Mouse (Mus musculus) gonadal fat pad, adult 2 months (tissue): ENCODE data around the gene Bsg. TPM values are rescaled to one million over a fixed set of nuclear protein-coding genes. Genes with fewer than 3 reads are reported as not detected.

Source experiments
- DNase-seq: peaks from one replicate; pipeline ENCODE4 v3.0.0-alpha.2; 2012; ENCODE audit warnings: low read depth
- polyA plus RNA-seq: library from polyadenylated mRNA; depleted of rRNA; stranded (reverse); fragments of >200 nt; gene quantifications from 2 replicates; pipeline ENCODE4 v1.2.3, GENCODE M21; 2012; rRNA removed

Bsg gene
- polyA plus RNA-seq, result 595 and 686 TPM in 2 replicates

DNA sequence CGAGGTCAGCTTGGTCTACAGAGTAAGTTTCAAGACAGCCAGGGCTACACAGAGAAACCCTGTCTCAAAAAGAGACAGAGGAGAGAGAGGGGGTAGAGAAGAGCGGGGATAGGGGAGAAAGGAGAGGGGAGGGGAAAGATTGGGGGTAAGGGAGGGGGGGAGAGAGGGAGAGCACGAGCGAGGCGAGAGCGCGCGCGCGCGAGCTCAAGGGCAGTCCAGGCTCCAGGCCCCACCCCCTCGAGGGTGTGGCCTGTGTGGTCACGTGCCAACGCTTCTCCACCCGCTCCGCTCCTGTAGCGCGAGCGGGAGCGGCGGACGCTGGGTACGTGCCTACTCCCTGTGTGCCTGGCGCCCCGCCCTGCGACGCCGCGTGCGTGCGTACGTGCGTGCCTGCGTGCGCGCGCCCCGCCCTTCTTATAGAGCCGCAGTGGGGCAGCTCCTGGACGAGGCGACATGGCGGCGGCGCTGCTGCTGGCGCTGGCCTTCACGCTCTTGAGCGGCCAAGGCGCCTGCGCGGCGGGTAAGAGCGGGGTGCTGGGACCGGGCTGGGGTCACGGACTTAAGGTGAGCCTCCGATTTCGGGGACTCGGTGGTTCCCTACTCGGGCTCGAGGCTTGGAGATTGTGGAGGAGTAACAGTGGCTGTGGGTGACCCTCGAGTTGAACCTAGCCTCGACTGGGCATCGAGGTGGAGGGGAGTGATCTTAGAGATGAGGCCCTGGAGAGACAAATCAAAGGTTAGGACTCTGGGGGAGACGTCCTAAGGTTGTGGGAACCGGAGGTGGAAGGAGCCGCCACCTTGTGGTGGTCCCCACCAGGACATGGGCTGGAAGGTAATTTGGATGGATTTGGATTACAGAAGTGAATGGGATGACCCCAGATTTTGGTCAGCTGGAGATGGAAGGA is at the start of gene Bsg:
TSS of gene Bsg (plus strand) at position 427 of the 905 bp plus-strand sequence.
- DNase-seq, result no peak

GRCm38 (mm10) chr10:79654946-79655395 is 49.3 kb upstream of the Bsg start:
- no peak for DNase-seq

DNA sequence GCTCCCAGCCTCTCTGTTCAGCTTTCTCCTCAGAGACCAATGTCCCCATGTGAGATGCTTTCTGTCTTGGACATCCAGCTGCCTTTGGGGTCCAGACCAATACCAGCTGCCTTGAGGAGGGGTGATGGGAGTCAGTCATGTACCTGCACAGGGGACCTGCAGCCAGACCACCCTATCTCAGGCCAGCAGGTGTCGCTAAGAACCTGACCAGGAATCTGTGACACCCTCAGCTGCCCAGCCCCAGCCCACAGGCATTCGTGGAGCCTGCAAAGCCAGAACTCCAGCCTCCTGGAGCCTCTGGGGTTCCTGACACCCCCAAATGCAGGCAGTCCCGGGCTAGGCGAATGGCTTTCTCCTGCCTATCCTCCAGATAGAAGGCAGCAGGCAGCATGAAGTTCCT is 45.5 kb upstream of the Bsg start:
- DNase-seq, result no peak

- DNase-seq, result no peak
These were observed 44.0 kb upstream of the Bsg start for GRCm38 (mm10) chr10:79660298-79660697.

- no peak for DNase-seq
These were observed 42.4 kb upstream of the Bsg start for GRCm38 (mm10) chr10:79661861-79662260.

GRCm38 (mm10) chr10:79664131-79664665 is 40.1 kb upstream of the Bsg start, which contains the start of gene Madcam1:
Gene Madcam1 (plus strand): TSS chr10:79664559.
- no peak for DNase-seq

- no peak for DNase-seq
These were observed 39.2 kb upstream of the Bsg start for GRCm38 (mm10) chr10:79665051-79665450.

- DNase-seq, result no peak
These were observed 37.8 kb upstream of the Bsg start for GRCm38 (mm10) chr10:79666493-79666892.

DNA sequence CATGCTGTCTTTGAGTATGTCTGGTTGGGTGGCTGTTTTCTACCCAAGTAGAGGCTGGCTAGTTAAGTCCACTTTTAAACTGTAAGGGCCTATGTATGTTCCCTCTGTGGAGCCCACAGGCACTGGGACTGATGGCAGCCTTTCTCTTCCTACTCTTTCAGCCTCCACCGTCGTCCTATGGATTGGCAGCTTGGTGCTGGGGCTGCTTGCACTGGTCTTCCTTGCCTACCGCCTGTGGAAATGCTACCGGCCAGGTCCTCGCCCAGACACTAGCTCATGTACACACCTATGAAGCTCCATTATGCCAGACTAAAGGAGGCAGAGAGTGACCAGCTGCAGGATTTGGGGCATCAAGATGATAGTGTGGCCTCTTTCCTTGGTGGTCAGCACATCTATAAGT is 36.2 kb upstream of the Bsg start:
- DNase-seq, result no peak

DNA sequence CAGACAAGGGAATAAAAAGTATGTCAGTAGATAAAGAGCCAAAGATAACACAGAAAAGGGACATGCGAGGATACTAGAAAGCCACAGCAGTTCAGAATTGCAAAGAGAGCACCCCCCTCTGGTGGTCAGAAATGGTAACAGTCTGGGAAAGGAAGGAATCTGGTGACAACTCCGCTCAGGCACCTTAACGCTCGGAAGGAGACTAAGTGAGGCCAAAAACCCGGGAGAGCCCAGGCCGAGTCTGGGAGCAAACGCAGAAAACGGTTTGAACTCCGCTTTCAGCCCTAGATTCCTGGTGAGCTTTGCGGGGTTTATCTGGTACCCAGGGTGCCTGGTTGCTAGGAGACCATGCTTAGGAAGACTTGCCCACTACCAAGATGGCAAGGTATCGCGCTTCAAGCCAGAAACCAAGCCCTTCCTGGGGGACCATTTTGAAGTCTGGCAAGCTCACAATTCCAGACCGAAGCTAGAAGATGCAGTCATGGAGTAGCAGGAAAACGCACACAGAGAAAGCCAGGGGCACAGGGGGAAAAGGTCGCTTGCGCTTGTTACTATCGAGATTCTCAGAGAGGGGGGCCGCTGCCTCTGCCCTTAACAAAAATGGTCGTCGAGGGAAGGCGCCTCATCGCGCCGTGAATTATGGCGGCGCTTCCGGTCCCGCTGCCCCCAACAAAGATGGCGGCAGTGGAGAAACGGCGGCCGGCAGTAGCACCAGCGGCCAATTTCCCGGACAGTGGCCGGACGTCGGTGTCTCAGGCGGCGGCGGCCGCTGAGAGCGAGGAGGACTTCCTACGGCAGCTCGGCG is 35.3 kb upstream of the Bsg start, which contains the start of gene Tpgs1:
TSS of gene Tpgs1 (plus strand) at position 599 of the 805 bp plus-strand sequence.
- DNase-seq, result no peak

DNA sequence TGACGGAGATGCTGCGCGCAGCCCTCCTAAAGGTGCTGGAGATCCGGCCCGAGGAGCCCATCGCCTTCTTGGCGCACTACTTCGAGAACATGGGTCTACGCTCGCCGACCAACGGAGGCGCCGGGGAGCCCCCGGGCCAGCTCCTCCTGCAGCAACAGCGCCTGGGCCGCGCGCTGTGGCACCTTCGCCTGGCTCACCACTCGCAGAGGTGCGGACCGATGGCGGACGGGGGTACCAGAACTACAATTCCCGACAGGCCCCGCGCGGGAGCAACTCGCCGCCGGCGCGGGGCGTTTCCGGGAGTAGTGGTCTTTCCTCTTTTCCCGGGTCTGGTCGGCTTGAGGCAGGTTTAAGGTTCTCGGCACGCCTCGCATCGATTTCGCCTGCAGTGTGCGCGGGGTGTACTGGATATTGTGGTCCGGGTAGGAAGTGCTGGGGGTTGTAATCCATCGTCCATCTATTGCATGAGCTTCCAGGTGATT is 34.7 kb upstream of the Bsg start:
- DNase-seq, result no peak

DNA sequence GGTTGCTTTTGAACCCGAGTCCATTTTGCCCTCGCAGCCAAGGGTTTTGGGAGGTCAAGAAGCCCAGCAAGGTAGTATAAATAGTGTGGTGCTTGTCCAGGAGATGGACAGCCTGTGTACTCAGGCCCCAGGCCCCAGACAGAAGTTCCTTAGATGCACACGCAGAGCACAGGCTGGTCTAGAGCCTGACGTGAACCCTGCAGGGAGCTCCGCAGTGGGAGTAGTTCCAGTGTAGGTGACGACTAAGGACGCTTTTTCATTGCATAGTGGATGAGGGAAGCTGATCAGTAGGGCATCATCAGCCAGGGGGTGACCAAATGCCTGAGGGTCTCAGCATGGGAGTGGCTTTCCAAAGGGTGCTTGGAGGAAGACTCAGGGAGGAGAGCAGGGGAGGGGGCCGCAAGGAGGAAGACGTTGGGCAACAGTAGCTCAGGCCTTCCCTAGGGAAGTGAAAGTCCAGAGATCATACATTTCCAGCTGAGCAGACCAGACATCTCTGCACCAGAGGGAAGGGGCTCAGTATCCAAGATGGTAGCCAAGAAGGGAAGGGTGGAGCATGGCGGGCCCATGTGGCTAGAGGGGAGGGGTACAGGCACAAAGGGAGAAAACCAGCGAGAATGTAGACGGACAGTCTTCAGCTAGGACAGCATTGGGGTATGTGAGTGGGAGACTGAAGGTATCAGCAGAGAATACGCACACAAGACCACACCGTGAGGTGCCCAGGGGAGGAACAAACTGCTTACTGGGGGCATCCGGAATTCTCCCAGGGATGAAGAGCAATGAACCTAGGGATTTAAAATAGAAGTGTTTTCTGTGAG is 34.0 kb upstream of the Bsg start:
- DNase-seq, result no peak

DNA sequence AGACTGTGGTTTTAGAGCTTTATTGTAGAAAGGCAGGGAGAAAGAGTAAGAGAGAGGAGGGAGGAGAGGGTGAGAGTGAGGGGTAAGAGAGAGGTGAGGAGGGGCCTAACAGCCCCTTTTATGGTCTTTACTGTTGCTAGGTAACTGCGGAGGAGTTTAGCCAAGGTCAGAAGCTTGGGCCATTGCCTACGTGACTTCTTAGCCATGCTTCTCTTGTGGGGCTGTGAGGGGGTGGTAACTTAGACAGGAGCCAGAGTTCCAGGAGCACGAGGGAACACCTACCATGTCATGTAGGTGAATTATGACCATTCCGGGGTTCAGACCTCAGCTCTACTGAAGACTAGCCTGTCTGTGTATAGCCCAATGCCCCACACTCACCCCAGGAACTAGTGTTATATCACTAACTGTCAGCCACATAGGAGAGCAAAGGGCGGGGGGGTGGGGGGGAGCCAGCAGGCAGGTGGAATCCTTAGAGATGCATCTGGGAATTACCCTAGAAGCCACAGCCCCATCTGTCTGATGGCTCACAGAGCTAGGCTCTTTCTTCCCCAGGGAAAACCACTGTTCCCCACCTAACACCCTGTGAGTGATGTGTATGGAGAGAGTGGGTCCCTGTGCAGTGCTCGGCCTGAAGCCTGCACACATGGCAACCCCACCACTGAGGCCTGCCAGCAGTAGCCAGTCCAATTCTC is 32.7 kb upstream of the Bsg start:
- DNase-seq, result no peak

GRCm38 (mm10) chr10:79672088-79672455 is 32.2 kb upstream of the Bsg start:
- DNase-seq, result no peak

GRCm38 (mm10) chr10:79673054-79673453 is 31.2 kb upstream of the Bsg start:
- no peak for DNase-seq

DNA sequence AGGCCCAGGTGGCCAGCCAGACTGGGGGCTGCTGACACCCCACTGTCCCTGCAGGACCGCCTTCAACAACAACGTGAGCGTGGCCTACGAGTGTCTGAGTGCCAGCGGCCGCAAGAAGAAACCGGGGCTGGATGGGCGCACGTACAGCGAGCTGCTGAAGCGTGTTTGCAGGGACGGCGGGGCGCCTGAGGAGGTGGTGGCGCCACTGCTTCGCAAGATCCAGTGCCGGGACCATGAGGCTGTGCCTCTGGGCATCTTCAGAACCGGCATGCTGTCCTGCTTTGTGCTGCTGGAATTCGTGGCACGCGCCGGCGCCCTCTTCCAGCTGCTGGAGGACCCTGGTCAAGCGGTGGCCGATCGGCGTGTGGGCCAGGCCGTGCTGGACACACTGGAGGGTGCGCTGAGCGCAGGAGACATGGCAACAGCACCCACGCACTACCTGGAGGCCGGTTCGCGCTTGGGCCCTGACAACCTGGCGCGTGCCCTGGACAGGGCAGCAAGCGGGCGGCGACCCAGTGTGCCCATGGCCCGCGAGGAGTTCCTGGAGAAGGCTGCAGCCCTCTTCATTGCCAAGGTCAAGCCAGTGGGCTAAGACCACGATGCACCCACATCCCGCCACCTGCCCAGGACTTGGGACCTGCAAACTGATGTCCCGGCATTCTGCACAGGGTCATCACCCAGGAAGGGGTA is 28.8 kb upstream of the Bsg start:
- DNase-seq, result no peak

DNA sequence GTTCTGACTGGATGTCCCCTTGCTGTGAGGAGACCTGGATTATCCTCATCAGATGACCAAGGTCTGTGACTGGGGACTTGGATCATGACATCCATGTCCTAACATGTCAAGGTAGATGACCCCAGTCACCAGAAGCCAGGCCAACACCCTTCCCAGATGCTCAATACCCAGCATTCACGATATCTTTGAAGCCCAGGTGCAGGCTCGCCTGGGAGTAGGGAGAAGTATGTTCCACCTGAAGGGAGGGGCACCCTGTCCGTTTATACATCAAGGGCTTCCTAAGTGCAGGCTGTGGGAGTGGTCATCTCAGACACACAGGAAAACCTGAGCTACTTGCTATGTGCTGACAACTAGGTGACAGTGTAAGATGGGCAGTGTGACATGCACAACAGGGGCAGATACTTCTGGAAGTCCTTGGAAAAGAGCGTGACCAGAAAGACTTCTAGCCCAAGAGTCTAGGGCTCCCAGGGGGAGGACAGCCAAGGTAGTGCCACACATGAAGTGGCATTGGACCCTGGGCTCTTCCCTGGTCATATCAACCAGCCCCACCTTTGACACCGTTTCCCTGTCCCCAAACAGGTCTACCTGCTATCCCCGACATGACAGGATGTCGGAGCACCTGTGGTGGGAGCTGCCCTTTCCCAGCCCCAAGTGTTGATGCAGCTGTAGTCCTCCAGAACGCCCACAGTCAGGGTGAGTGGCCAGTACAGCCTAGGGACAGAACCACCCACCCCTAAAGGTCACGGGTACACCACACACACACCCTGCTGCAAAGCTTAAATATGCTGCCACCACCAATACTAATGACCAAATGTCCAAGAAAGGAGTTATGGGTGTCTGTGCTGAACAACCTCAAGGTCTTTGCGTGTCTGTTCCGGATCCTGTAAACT is 23.4 kb upstream of the Bsg start:
- DNase-seq, result no peak

- DNase-seq, result no peak
These were observed 22.6 kb upstream of the Bsg start, which contains the start of gene Cdc34 for GRCm38 (mm10) chr10:79681591-79682245. Gene Cdc34 (plus strand): TSS chr10:79682195.
